Mouse (Mus musculus) left cerebral cortex, postnatal 10 days (tissue): ENCODE results near the gene Rab11fip3. TPM values are rescaled to one million over a fixed set of nuclear protein-coding genes. Genes with fewer than 3 reads are reported as not detected.

ENCODE experiments used
- DNase-seq, 2 experiments: peaks; one replicate each; pipeline ENCODE4 v3.0.0; 2021 to 2022; ENCODE audit warnings: low spot score in 2 of 2, mixed read lengths in 1 of 2; ENCODE audit errors: extremely low spot score in 1 of 2
- intact Hi-C: fragments of 180-260 bp; cut with DNase I; formaldehyde crosslinking; loops from one replicate; pipeline ENCODE4 v1.15.1; 2025
- total RNA-seq, 2 experiments: library from RNA; stranded (reverse); gene quantifications; 2 replicates each; pipeline ENCODE4 v1.2.3; 2021

Gene Rab11fip3
- total RNA-seq, 2 experiments from 2014 or later: 67.5 to 73.8 TPM

- DNase-seq: no peak
- intact Hi-C loops: no loop called here
These were observed 89.3 kb downstream of the Rab11fip3 start for GRCm38 (mm10) chr17:25979829-25980738.

- no peak for DNase-seq
- intact Hi-C loops: no loop called here
These were observed 98.2 kb downstream of the Rab11fip3 start for GRCm38 (mm10) chr17:25970954-25971707.

GRCm38 (mm10) chr17:25970448-25970847, 98.9 kb downstream of the Rab11fip3 start:
- intact Hi-C loops: no loop called here
- no peak for DNase-seq

- no peak for DNase-seq
- intact Hi-C loops: no loop called here
These were observed 101.2 kb downstream of the Rab11fip3 start for GRCm38 (mm10) chr17:25968176-25968575.

GRCm38 (mm10) chr17:25967652-25968051, 101.7 kb downstream of the Rab11fip3 start:
- intact Hi-C loops: no loop called here
- DNase-seq: no peak

GRCm38 (mm10) chr17:25964271-25964670, 105.1 kb downstream of the Rab11fip3 start:
- intact Hi-C loops: no loop called here
- DNase-seq: peak in 1 of 2 experiments; percentile 21

GRCm38 (mm10) chr17:25962413-25962905, 106.9 kb downstream of the Rab11fip3 start:
- DNase-seq: no peak
- intact Hi-C loops: no loop called here

GRCm38 (mm10) chr17:25961566-25961965, 107.8 kb downstream of the Rab11fip3 start:
- no peak for DNase-seq
- intact Hi-C loops: no loop called here

GRCm38 (mm10) chr17:25959630-25960467, 109.5 kb downstream of the Rab11fip3 start:
- intact Hi-C loops: no loop called here
- peak in 1 of 2 experiments; percentile 37 for DNase-seq

GRCm38 (mm10) chr17:25958771-25959494, 110.4 kb downstream of the Rab11fip3 start:
- intact Hi-C loops: no loop called here
- DNase-seq: peak in 1 of 2 experiments; percentile 26

- intact Hi-C loops: no loop called here
- DNase-seq: no peak
These were observed 111.7 kb downstream of the Rab11fip3 start for GRCm38 (mm10) chr17:25957586-25958051.

- intact Hi-C loops: no loop called here
These were observed 112.7 kb downstream of the Rab11fip3 start for GRCm38 (mm10) chr17:25956631-25957030.

GRCm38 (mm10) chr17:25956201-25956600, 113.2 kb downstream of the Rab11fip3 start:
- intact Hi-C loops: no loop called here
- peak in 1 of 2 experiments; percentile 24 for DNase-seq

More at GRCm38 (mm10) chr17:25956631-25957030, 112.7 kb downstream of the Rab11fip3 start:
- DNase-seq: no peak

- no peak for DNase-seq
- intact Hi-C loops: no loop called here
These were observed 113.6 kb downstream of the Rab11fip3 start for GRCm38 (mm10) chr17:25955736-25956135.

- DNase-seq: no peak
- intact Hi-C loops: no loop called here
These were observed 114.7 kb downstream of the Rab11fip3 start for GRCm38 (mm10) chr17:25954671-25955070.

GRCm38 (mm10) chr17:25953161-25953560, 116.2 kb downstream of the Rab11fip3 start:
- intact Hi-C loops: no loop called here

GRCm38 (mm10) chr17:25951803-25952623, 117.3 kb downstream of the Rab11fip3 start, which contains the start of gene A930017K11Rik:
Gene A930017K11Rik, minus strand, starts transcription at chr17:25952565.
- peak in 1 of 2 experiments; percentile 36 for DNase-seq
- intact Hi-C loops: no loop called here

More at GRCm38 (mm10) chr17:25953161-25953560, 116.2 kb downstream of the Rab11fip3 start:
- DNase-seq: no peak
